Mouse (Mus musculus) gastrocnemius, adult 18-20 months (tissue): ENCODE data around the gene Actl6a. TPM values are rescaled to one million over a fixed set of nuclear protein-coding genes. Genes with fewer than 3 reads are reported as not detected.
"Not testable (repeated sequence)": the region's sequence is repeated elsewhere in the genome, so short reads cannot be mapped to it uniquely, and the experiment has no call there.

Experiments
- DNase-seq: peaks from one replicate; pipeline ENCODE4 v3.0.0; 2021; ENCODE audit warnings: low spot score
- long read RNA-seq, 2 experiments: library from polyadenylated mRNA; stranded (forward); transcript quantifications; one replicate each; pipeline ENCODE4 v2.0.0; 2021
- total RNA-seq, 2 experiments: library from RNA; stranded (reverse); gene quantifications; 2 replicates each; pipeline ENCODE4 v1.2.3; 2021

The Actl6a gene
- 10 to 100 TPM; 14.3 to 14.7 TPM for total RNA-seq
- long read RNA-seq, experiment 1, transcript Actl6a-201 (14 exons, 2,010 nt): major isoform, 30 of 33 reads
- long read RNA-seq, experiment 1, partial matches to known transcripts: 0 of 33 reads
- long read RNA-seq, experiment 1, other reads (novel, unspliced or antisense): 3 of 33 reads
- long read RNA-seq, experiment 2, transcript Actl6a-201 (14 exons, 2,010 nt): major isoform, 24 of 26 reads
- long read RNA-seq, experiment 2, partial matches to known transcripts: 0 of 26 reads
- long read RNA-seq, experiment 2, other reads (novel, unspliced or antisense): 2 of 26 reads

GRCm38 (mm10) chr3:32705647-32706348 is at the start of gene Actl6a:
Gene Actl6a, plus strand, starts transcription at chr3:32706298.
- DNase-seq: not testable (repeated sequence)

GRCm38 (mm10) chr3:32656398-32656994 is 49.6 kb upstream of the Actl6a start:
- DNase-seq: no peak

DNA sequence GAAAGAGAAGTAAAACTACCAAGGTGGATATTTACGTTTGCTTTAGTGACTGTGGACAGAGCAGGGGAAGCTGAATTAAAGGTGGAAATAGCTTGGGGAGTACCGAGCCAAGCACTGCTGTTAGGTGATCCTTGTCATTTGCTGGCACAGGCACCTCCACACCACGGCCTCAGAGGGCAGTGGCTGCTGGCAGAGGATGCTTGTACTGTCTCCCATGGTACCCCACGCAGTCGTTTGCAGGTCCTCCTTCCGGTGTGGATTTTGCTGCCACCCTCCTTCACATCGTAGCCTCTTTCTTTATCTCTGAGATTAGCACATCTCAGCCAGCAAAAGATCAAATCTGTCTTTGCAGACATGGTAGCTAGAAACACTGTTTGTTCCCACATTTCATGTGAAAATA is 47.7 kb upstream of the Actl6a start:
- no peak for DNase-seq

DNA sequence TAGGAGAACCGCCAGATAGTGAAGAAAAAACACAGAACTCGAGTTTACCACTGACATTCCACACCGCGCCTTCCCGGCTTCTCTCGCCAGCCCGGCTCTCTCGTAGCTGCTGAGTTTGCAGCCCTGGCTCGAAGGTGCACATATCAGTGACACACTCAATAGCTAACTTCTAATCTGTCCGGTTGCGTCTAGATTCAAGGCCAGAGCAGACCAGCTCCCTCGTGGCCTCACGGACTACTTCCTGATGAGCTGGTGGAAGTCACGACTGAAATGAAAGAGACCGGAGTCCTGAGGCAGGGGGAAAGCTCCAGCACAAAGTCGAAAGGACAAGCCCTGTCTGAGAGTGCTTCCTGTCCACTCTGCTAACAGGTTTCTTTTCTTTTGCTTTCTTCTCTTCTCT is 47.3 kb upstream of the Actl6a start:
- no peak for DNase-seq

- DNase-seq: no peak
Observed at GRCm38 (mm10) chr3:32659506-32659905, 46.6 kb upstream of the Actl6a start.

DNA sequence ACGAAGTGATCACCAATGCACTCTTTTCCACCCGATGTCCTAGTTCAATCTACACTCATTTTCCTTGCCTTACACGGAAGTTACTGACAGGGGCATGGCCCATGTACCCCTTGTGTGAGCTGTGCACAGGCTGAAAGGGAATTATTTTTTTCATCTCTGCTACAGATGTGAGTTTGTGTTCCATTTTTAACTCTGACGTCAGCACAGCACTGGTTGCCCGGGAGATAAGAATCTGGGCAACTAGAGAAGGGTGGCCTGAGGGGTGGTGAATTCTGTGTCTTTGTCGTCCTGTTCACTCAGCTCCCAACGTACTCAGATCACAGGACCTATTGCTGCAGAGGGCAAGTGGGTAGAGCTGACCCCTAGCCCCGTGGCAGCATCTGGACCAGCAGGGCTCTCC is 45.8 kb upstream of the Actl6a start:
- DNase-seq: no peak

- DNase-seq: no peak
Observed at GRCm38 (mm10) chr3:32660831-32661555, 45.1 kb upstream of the Actl6a start.

DNA sequence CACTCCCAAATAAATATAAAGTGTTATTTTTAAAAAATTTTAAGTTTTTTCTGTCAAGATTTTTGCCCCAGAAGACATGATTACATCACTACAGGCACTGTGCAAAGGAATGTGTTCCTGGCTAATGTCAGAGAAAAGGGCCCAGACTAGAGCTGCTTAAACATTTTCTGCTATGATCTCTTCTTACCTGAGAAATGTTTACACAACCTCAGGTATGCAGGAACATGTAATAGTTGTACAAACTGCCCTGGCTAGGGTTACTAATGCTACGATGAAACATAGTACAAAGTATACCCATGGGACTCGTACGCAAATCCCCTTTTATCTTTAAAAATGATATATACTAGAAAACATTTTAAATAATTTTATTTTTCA is 44.6 kb upstream of the Actl6a start:
- DNase-seq: no peak

DNA sequence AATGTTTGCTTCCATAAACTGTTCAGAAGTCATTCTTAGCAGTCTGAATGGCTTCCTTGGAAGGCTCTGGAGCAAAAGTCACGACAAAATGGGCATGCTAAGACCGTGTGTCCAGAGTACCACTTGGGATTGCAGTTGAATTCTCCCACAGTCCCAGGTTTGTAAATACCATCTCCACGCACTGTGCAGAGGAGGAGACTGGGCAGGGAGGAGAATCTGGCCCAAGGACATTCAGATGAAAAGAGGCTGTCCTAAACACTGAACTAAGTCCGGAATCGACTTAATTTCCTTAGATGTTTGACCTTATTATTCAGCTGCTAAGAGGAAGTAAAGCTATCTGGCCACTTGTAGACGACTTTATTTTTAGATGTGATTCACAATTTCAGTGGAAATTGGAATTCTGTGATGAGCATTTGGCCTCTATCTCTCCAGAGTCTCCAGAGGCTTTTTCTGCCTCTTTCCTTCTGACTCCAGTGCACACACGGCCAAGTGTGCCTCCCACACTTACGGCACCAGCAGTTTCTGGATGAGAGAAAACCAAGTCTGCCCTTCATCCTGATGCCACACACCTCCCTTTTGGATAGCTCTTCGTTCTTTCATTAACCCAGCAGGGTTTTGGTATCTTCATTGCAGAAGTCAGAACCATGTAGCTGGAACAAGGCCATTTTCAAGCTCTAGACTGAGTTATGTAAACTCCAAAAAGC is 37.7 kb upstream of the Actl6a start:
- DNase-seq: peak; percentile 24

- DNase-seq: peak; percentile 67
Observed at GRCm38 (mm10) chr3:32669211-32669610, 36.9 kb upstream of the Actl6a start.

GRCm38 (mm10) chr3:32670196-32670595 is 35.9 kb upstream of the Actl6a start:
- no peak for DNase-seq

DNA sequence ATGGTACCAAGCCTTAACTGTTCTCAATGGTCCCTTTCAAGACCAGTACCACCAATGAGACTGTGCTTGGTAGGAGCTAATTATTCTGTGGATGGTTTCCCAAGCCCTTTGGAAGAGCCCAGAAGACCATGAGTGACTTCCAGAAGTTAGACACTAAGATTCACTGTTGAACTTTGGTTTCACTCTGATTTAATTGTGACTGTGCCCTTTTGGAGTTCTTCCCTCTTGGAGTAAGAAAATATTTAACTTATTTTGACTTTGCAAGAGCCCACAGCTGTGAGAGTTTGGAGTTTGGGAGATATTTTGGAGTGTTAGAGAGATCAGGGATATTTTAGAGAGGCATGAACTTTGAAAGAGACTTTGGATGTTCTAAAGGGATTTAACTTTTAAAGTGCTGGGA is 32.9 kb upstream of the Actl6a start:
- DNase-seq: no peak

DNA sequence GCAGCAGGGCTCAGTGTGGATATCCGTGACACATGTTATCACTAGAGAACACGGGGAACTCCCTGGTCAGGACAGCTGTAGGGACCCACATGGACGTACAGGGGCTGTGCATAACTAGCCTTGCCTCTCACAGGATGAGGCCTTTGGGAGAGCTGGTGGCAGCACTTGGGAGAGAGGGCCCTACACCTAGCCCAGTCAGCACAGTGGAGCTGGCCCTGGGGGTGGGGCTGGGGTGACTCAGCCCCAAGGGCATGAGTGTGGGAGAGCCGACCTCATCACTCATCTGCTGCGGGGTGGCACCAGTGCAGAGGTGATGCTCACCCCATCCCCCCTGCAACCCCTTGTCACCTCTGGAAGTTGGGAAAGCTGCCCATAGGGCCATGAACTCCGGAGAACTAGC is 29.7 kb upstream of the Actl6a start:
- no peak for DNase-seq

- DNase-seq: no peak
Observed at GRCm38 (mm10) chr3:32682910-32683531, 23.1 kb upstream of the Actl6a start.

GRCm38 (mm10) chr3:32684631-32685030 is 21.5 kb upstream of the Actl6a start:
- no peak for DNase-seq

DNA sequence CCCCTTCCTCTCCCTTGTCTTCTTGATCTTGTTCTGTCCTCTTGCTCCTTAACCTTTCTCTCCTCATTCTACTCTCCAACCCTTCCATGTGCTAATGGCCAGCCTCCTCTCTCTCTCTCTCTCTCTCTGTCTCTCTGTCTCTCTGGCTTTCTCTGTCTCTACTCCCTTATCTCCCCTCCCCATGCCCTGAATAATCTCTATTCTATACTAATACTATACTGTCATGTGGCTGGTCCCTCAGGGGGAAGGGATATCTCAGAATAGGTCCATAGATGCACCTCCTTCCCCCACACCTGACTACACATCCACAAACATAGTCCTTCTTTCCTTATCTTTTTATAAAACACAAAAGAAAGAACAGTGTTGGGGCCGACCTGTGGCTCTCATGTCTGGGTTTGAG is 19.6 kb upstream of the Actl6a start:
- no peak for DNase-seq

DNA sequence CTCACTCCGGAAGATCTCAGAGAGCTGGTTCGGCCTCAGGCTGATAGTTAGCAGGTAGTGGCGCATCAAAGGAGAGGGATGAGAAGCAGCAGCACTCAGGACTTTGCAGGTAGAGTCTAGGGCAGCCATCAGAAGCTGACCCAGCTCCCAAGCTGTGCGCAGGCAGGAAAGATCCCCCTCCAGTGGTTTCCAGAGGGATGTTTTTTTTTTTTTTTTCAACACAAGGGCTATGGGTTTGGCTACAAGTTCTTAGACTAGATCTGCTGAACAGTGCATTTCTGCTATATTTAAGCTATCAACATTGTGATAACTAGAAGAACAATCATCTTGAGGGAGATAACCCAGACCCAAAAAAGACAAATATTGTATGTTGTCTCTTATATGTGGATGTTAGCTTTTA is 18.9 kb upstream of the Actl6a start:
- no peak for DNase-seq

GRCm38 (mm10) chr3:32689567-32689999 is 16.5 kb upstream of the Actl6a start:
- DNase-seq: no peak

DNA sequence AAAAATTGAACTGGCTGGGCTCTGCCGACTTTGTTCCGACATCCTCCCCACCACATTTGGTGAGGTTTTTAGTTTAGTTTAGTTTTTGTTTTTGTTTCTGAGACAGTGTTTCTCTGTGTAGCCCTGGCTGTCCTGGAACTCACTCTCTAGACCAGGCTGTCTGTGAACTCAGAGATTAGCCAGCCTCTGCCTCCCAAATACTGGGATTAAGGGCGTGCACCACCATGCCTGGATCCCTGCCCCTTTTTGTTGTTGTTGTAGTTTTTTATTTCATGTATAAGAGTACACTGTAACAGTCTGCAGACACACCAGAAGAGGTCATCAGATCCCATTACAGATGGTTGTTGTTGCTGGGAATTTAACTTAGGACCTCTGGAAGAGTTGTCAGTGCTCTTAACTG is 16.1 kb upstream of the Actl6a start:
- no peak for DNase-seq

- no peak for DNase-seq
Observed at GRCm38 (mm10) chr3:32690901-32691300, 15.2 kb upstream of the Actl6a start.

DNA sequence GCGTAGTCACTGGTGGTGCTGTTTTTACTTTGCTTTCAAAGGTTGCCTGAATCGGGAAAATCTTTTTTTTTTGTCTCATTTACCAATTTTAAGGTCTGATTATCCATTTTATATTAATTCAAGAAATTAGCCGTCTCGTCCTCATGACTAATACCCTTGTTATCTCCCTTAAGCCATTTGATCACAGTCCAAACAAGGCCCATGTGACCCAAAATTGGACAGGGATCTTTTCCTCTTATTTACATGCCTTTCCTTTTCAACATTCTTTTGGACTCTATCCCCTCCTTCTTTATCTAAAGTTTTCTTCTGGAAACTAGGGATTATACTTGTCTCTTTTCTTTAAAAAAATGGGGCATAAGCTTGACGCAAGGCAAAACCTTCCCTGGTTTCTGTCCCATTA is 14.3 kb upstream of the Actl6a start:
- DNase-seq: no peak
